Mouse (Mus musculus) stomach, embryonic 14.5 days (tissue): ENCODE measurements around the gene Creb3l4. TPM values are rescaled to one million over a fixed set of nuclear protein-coding genes. Genes with fewer than 3 reads are reported as not detected.

Experiments used
- ATAC-seq: fragments of 200-750 bp; cut with Nextera tagmentation; 2 replicates; pipeline ENCODE4 v1.8.0; 2017; ENCODE audit warnings: low read depth, moderate TSS enrichment; ENCODE audit not compliant: insufficient number of reproducible peaks, insufficient read depth, low FRiP score
- H3K27ac ChIP-seq: fragments of 300-500 bp; sonication (generic); 2 replicates; pipeline ENCODE4 v1.5.1; 2014; ENCODE audit warnings: mild to moderate bottlenecking, low read length, moderate library complexity, mixed read lengths
- H3K27me3 ChIP-seq: fragments of 300-500 bp; sonication (generic); 2 replicates; pipeline ENCODE4 v1.6.1; 2014; ENCODE audit warnings: low read length, control low read depth, mixed read lengths; ENCODE audit not compliant: control insufficient read depth, insufficient read depth
- H3K36me3 ChIP-seq: fragments of 300-500 bp; sonication (generic); 2 replicates; pipeline ENCODE4 v1.6.1; 2014; ENCODE audit warnings: mild to moderate bottlenecking, control low read depth, low read length, moderate library complexity, mixed read lengths; ENCODE audit not compliant: control insufficient read depth, insufficient read depth
- H3K4me1 ChIP-seq: fragments of 300-500 bp; sonication (generic); 2 replicates; pipeline ENCODE4 v1.6.1; 2014; ENCODE audit warnings: low read length, control low read depth, mixed read lengths; ENCODE audit not compliant: control insufficient read depth, insufficient read depth
- H3K4me2 ChIP-seq: fragments of 300-500 bp; sonication (generic); replicated peaks from 2 replicates; pipeline ENCODE4 v1.6.1; 2014; ENCODE audit warnings: low read depth, low read length, control low read depth
- H3K4me3 ChIP-seq: fragments of 300-500 bp; sonication (generic); 2 replicates; pipeline ENCODE4 v1.5.1; 2014; ENCODE audit warnings: low read depth, low read length, control low read depth
- H3K9ac ChIP-seq: fragments of 300-500 bp; sonication (generic); replicated peaks from 2 replicates; pipeline ENCODE4 v1.6.1; 2014; ENCODE audit warnings: low read depth, mild to moderate bottlenecking, control low read depth, low read length, moderate library complexity, mixed read lengths
- H3K9me3 ChIP-seq: fragments of 300-500 bp; sonication (generic); 2 replicates; pipeline ENCODE4 v1.6.1; 2016; ENCODE audit warnings: low read depth, low read length, control low read depth; ENCODE audit not compliant: control insufficient read depth
- WGBS: fragments of 180-500 bp; shearing (Covaris S2); extraction: QIAGEN DNeasy Blood & Tissue Kit; methylation state at CpG from one replicate; pipeline ENCODE4 v1.1.7; 2014; 5-methylcytosine and 5-hydroxymethylcytosine counted together
- polyA plus RNA-seq: library from polyadenylated mRNA; unstranded; fragments of >200 nt; fragmentation: Nextera tagmentation; extraction: Ambion mirVana; gene quantifications from 2 replicates; pipeline ENCODE4 v1.2.1, GENCODE M21; 2014

Gene Creb3l4
- polyA plus RNA-seq, 1 experiment from 2014 or later: 20.6 TPM

- Histone ChIP-seq H3K4me1 (no peaks in the 10 kb centered on the region), H3K27me3 (no peaks in the 10 kb centered on the region), H3K27ac (no peak overlapping the region), H3K9me3 (no peaks in the 10 kb centered on the region), H3K36me3 (peaks cover 26% of the 10 kb centered on the region), H3K4me2 (no peak overlapping the region), H3K4me3 (no peak overlapping the region), H3K9ac (no peak overlapping the region)
- 92% methylated on average over 9 of the region's 9 CpGs for WGBS
- ATAC-seq: no peak
Observed at GRCm38 (mm10) chr3:90279216-90279615, 35.9 kb upstream of the Creb3l4 start.

DNA sequence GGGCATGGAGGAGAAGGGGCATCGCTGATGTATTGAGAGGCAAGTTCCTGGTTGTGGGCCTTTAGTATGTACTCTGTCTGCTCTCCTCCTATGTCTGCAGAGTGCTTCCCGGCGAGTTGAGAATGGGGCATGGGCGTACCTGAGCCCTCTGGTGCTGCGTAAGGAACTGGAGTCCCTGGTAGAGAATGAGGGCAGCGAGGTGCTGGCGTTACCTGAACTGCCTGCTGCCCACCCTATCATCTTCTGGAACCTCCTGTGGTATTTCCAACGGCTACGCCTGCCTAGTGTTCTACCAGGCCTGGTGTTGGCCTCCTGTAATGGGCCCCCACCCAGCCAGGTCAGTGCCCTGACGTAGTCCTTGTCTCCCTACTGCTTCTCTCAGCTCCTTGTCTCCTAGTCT, 34.9 kb upstream of the Creb3l4 start:
- Histone ChIP-seq H3K4me3 (no peak overlapping the region), H3K4me1 (no peaks in the 10 kb centered on the region), H3K9ac (no peak overlapping the region), H3K36me3 (peaks cover 34% of the 10 kb centered on the region), H3K9me3 (no peaks in the 10 kb centered on the region), H3K27ac (no peak overlapping the region), H3K4me2 (no peak overlapping the region), H3K27me3 (no peaks in the 10 kb centered on the region)
- 94% methylated on average over 10 of the region's 10 CpGs for WGBS
- ATAC-seq: no peak

- peaks cover 34% of the 10 kb centered on the region for H3K36me3 ChIP-seq
- H3K4me1 ChIP-seq: no peaks in the 10 kb centered on the region
Observed at GRCm38 (mm10) chr3:90277793-90278192, 34.5 kb upstream of the Creb3l4 start.

DNA sequence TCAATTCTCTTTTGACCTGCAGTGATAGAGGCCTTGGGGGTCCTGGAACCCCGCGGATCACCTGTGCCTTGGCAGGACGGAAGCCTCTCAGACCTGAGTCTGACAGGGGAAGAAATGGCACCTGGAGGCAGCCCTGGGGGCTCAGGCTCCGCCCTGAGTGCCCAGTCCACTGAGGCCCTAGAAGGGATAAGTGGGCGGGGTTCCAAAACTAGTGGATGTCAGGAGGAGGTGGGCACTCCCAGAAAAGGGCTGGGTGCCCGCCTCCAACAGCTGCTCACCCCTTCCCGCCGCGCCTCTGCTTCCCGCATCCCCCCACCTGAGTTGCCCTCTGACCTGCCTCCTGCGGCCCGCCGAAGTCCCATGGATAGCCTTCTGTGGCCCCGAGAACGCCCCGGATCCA, 33.5 kb upstream of the Creb3l4 start:
- Histone ChIP-seq H3K9me3 (no peaks in the 10 kb centered on the region), H3K36me3 (peaks cover 34% of the 10 kb centered on the region), H3K4me3 (no peak overlapping the region), H3K9ac (no peak overlapping the region), H3K4me1 (no peaks in the 10 kb centered on the region), H3K4me2 (no peak overlapping the region), H3K27ac (no peak overlapping the region), H3K27me3 (no peaks in the 10 kb centered on the region)
- whole genome bisulfite sequencing: 52% methylated on average over 16 of the region's 16 CpGs
- ATAC-seq: no peak

More at GRCm38 (mm10) chr3:90277793-90278192, 34.5 kb upstream of the Creb3l4 start:
- WGBS: 92% methylated on average over 9 of the region's 9 CpGs
- no peaks in the 10 kb centered on the region for H3K9me3 ChIP-seq
- H3K27ac ChIP-seq: no peak overlapping the region
- no peak overlapping the region for H3K4me3 ChIP-seq
- H3K9ac ChIP-seq: no peak overlapping the region
- no peak overlapping the region for H3K4me2 ChIP-seq
- H3K27me3 ChIP-seq: no peaks in the 10 kb centered on the region
- ATAC-seq: no peak

GRCm38 (mm10) chr3:90275286-90275685, 32.0 kb upstream of the Creb3l4 start:
- no peak for ATAC-seq
- Histone ChIP-seq H3K36me3 (peaks cover 34% of the 10 kb centered on the region), H3K9me3 (no peaks in the 10 kb centered on the region)

DNA sequence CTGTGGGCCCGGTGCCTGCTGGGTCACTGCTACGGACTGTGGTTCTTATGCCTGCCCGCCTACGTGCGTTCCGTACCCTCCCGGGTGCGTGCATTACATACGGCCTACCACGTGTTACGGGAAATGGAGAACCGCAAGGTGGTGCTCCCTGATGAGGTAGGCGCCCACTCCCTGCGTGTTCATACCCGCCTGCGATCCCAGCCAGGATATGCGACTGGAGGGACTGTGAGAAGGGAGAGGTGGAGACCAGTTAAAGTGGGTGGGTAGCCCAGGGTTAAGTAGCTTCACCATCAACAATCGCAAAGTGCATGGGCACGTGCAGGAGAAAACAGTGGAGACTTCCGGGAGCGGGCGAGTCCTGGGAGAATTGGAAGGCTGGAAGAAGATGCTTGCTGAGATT, 30.5 kb upstream of the Creb3l4 start:
- Histone ChIP-seq H3K27ac (no peak overlapping the region), H3K4me3 (no peak overlapping the region), H3K4me2 (no peak overlapping the region), H3K36me3 (peaks cover 25% of the 10 kb centered on the region), H3K9ac (no peak overlapping the region), H3K9me3 (no peaks in the 10 kb centered on the region), H3K4me1 (no peaks in the 10 kb centered on the region), H3K27me3 (no peaks in the 10 kb centered on the region)
- ATAC-seq: no peak
- 96% methylated on average over 22 of the region's 22 CpGs for WGBS

More at GRCm38 (mm10) chr3:90275286-90275685, 32.0 kb upstream of the Creb3l4 start:
- 91% methylated on average over 11 of the region's 11 CpGs for WGBS
- Histone ChIP-seq H3K27ac (no peak overlapping the region), H3K4me3 (no peak overlapping the region), H3K9ac (no peak overlapping the region), H3K4me2 (no peak overlapping the region), H3K27me3 (no peaks in the 10 kb centered on the region), H3K4me1 (no peaks in the 10 kb centered on the region)

DNA sequence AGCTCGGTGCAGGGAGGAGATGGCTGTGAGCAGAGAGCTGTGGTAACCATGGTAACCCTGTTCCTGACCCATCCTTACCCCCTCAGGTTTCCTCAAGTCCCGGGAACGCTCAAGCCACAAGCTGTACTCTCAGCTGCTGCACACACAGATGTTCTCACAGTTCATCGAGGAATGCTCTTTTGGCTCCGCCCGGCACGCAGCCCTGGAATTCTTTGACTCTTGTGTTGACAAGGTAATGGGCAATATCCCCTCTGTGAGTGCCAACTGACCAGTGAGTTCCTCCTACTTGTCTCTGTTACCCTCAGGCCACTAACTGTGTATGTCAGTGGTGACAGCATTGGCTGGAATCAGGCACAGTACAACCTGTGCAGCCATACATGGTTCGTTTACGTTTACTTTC, 28.9 kb upstream of the Creb3l4 start:
- Histone ChIP-seq H3K9me3 (no peaks in the 10 kb centered on the region), H3K4me2 (no peak overlapping the region), H3K4me3 (no peak overlapping the region), H3K27ac (no peak overlapping the region), H3K9ac (no peak overlapping the region), H3K27me3 (no peaks in the 10 kb centered on the region), H3K4me1 (no peaks in the 10 kb centered on the region), H3K36me3 (peaks cover 14% of the 10 kb centered on the region)
- 57% methylated on average over 9 of the region's 9 CpGs for WGBS
- ATAC-seq: no peak

- WGBS: 91% methylated on average over 8 of the region's 8 CpGs
Observed at GRCm38 (mm10) chr3:90270784-90271183, 27.5 kb upstream of the Creb3l4 start.

GRCm38 (mm10) chr3:90268971-90269370, 25.7 kb upstream of the Creb3l4 start:
- H3K27me3 ChIP-seq: no peaks in the 10 kb centered on the region
- no peak overlapping the region for H3K4me3 ChIP-seq
- no peak for ATAC-seq
- H3K9ac ChIP-seq: no peak overlapping the region
- no peak overlapping the region for H3K27ac ChIP-seq
- H3K36me3 ChIP-seq: peaks cover 10% of the 10 kb centered on the region; the same call in 1 of the 2 replicates
- H3K4me2 ChIP-seq: no peak overlapping the region
- no peaks in the 10 kb centered on the region for H3K9me3 ChIP-seq
- WGBS: 87% methylated on average over 16 of the region's 16 CpGs
- H3K4me1 ChIP-seq: peaks cover 7% of the 10 kb centered on the region

More at GRCm38 (mm10) chr3:90270784-90271183, 27.5 kb upstream of the Creb3l4 start:
- H3K36me3 ChIP-seq: peaks cover 11% of the 10 kb centered on the region; the same call in 1 of the 2 replicates
- H3K4me2 ChIP-seq: no peak overlapping the region
- no peak for ATAC-seq
- no peaks in the 10 kb centered on the region for H3K27me3 ChIP-seq
- H3K27ac ChIP-seq: no peak overlapping the region
- peaks cover 7% of the 10 kb centered on the region for H3K4me1 ChIP-seq
- H3K9me3 ChIP-seq: no peaks in the 10 kb centered on the region
- H3K9ac ChIP-seq: no peak overlapping the region
- no peak overlapping the region for H3K4me3 ChIP-seq
